Mouse (Mus musculus): Measurements from ENCODE around the gene Unc13a. TPM values are rescaled to one million over a fixed set of nuclear protein-coding genes. Genes with fewer than 3 reads are reported as not detected.

Gene Unc13a
- polyA plus RNA-seq, 1 experiment from 2014 or later: 6.5 TPM

- no peak overlapping the region for H3K9ac ChIP-seq (ENCODE audit: low read length)
- WGBS: 53% methylated on average over 12 of the region's 12 CpGs
- no peak overlapping the region for H3K4me3 ChIP-seq (ENCODE audit: low read depth, low read length)
- H3K9me3 ChIP-seq (ENCODE audit: control insufficient read depth, low read length): no peaks in the 10 kb centered on the region
- H3K27ac ChIP-seq (ENCODE audit: low read depth, low read length): no peak overlapping the region
- H3K36me3 ChIP-seq (ENCODE audit: control insufficient read depth, insufficient read depth, low read length): no peaks in the 10 kb centered on the region
- ATAC-seq (replicated peaks; ENCODE audit: low FRiP score) (no peak), DNase-seq (ENCODE audit: low spot score) (no peak)
- peaks cover 100% of the 10 kb centered on the region for H3K27me3 ChIP-seq (ENCODE audit: control insufficient read depth, insufficient read depth, low read length)
- no peak overlapping the region for H3K4me2 ChIP-seq (ENCODE audit: low read depth, low read length, severe bottlenecking)
- H3K4me1 ChIP-seq (replicated peaks; ENCODE audit: control insufficient read depth, insufficient read depth, low read length): peaks cover 10% of the 10 kb centered on the region; the same call in 1 of the 2 replicates
Observed at GRCm38 (mm10) chr8:71682832-71683231, 11.3 kb upstream of the Unc13a start.

- Histone ChIP-seq H3K4me1 (replicated peaks; ENCODE audit: control insufficient read depth, insufficient read depth, low read length) (peaks cover 8% of the 10 kb centered on the region; the same call in 1 of the 2 replicates), H3K36me3 (ENCODE audit: control insufficient read depth, insufficient read depth, low read length) (no peaks in the 10 kb centered on the region), H3K4me2 (ENCODE audit: low read depth, low read length, severe bottlenecking) (no peak overlapping the region), H3K9ac (ENCODE audit: low read length) (no peak overlapping the region), H3K9me3 (ENCODE audit: control insufficient read depth, low read length) (no peaks in the 10 kb centered on the region), H3K27me3 (ENCODE audit: control insufficient read depth, insufficient read depth, low read length) (peaks cover 96% of the 10 kb centered on the region), H3K4me3 (ENCODE audit: low read depth, low read length) (no peak overlapping the region), H3K27ac (ENCODE audit: low read depth, low read length) (no peak overlapping the region)
- WGBS: 4% methylated on average over 18 of the region's 18 CpGs
- ATAC-seq (replicated peaks; ENCODE audit: low FRiP score) (no peak), DNase-seq (ENCODE audit: low spot score) (no peak)
Observed at GRCm38 (mm10) chr8:71681369-71681915, 9.9 kb upstream of the Unc13a start.

DNA sequence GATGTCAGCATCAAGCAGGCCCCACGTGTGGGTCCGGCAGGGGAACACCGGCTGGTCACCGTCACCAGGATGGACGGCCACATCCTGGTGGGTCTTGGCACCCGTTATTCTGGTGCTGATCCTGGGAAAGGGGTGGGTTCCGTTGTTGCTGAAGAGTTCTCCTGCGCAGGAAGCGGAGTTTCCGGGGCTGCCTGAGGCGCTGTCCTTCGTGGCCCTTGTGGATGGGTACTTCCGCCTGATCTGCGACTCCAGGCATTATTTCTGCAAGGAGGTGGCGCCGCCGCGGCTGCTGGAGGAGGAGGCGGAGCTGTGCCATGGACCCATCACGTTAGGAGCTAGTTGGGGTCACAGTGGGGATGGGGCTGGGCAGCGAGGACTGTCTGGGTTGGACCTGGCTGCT lies 8.9 kb upstream of the Unc13a start:
- WGBS: 4% methylated on average over 21 of the region's 21 CpGs
- ATAC-seq (replicated peaks; ENCODE audit: low FRiP score) (no peak), DNase-seq (ENCODE audit: low spot score) (no peak)
- no peaks in the 10 kb centered on the region for H3K36me3 ChIP-seq (ENCODE audit: control insufficient read depth, insufficient read depth, low read length)
- no peak overlapping the region for H3K9ac ChIP-seq (ENCODE audit: low read length)
- H3K4me1 ChIP-seq (replicated peaks; ENCODE audit: control insufficient read depth, insufficient read depth, low read length): peaks cover 4% of the 10 kb centered on the region; the same call in 1 of the 2 replicates
- H3K4me3 ChIP-seq (ENCODE audit: low read depth, low read length): no peak overlapping the region
- H3K27me3 ChIP-seq (ENCODE audit: control insufficient read depth, insufficient read depth, low read length): peaks cover 94% of the 10 kb centered on the region
- H3K9me3 ChIP-seq (ENCODE audit: control insufficient read depth, low read length): no peaks in the 10 kb centered on the region
- H3K27ac ChIP-seq (ENCODE audit: low read depth, low read length): no peak overlapping the region
- no peak overlapping the region for H3K4me2 ChIP-seq (ENCODE audit: low read depth, low read length, severe bottlenecking)

- Histone ChIP-seq H3K4me1 (replicated peaks; ENCODE audit: control insufficient read depth, insufficient read depth, low read length) (peaks cover 4% of the 10 kb centered on the region; the same call in 1 of the 2 replicates), H3K9ac (ENCODE audit: low read length) (no peak overlapping the region), H3K27ac (ENCODE audit: low read depth, low read length) (no peak overlapping the region), H3K4me2 (ENCODE audit: low read depth, low read length, severe bottlenecking) (peak overlapping the region; percentile 31), H3K4me3 (ENCODE audit: low read depth, low read length) (0 out of 2 replicates have a peak overlapping the region, but pooled peaks have one; percentile 2), H3K27me3 (ENCODE audit: control insufficient read depth, insufficient read depth, low read length) (peaks cover 88% of the 10 kb centered on the region), H3K9me3 (ENCODE audit: control insufficient read depth, low read length) (no peaks in the 10 kb centered on the region), H3K36me3 (ENCODE audit: control insufficient read depth, insufficient read depth, low read length) (no peaks in the 10 kb centered on the region)
- under 1% methylated on average over 46 of the region's 46 CpGs for WGBS
- DNase-seq (ENCODE audit: low spot score) (no peak), ATAC-seq (replicated peaks; ENCODE audit: low FRiP score) (no peak)
Observed at GRCm38 (mm10) chr8:71679550-71680168, 8.1 kb upstream of the Unc13a start.

GRCm38 (mm10) chr8:71679116-71679515 lies 7.6 kb upstream of the Unc13a start:
- no peak for ATAC-seq (replicated peaks; ENCODE audit: low FRiP score)
- peaks cover 4% of the 10 kb centered on the region; the same call in 1 of the 2 replicates for H3K4me1 ChIP-seq (replicated peaks; ENCODE audit: control insufficient read depth, insufficient read depth, low read length)
- H3K27me3 ChIP-seq (ENCODE audit: control insufficient read depth, insufficient read depth, low read length): peaks cover 83% of the 10 kb centered on the region
- 9% methylated on average over 16 of the region's 16 CpGs for WGBS
- H3K27ac ChIP-seq (ENCODE audit: low read depth, low read length): no peak overlapping the region
- H3K4me2 ChIP-seq (ENCODE audit: low read depth, low read length, severe bottlenecking): peak overlapping the region; percentile 31; the same call in 1 of the 2 replicates
- no peak overlapping the region for H3K9ac ChIP-seq (ENCODE audit: low read length)
- H3K36me3 ChIP-seq (ENCODE audit: control insufficient read depth, insufficient read depth, low read length): no peaks in the 10 kb centered on the region
- H3K9me3 ChIP-seq (ENCODE audit: control insufficient read depth, low read length): no peaks in the 10 kb centered on the region
- no peak for DNase-seq (ENCODE audit: low spot score)
- no peak overlapping the region for H3K4me3 ChIP-seq (ENCODE audit: low read depth, low read length)

- no peak overlapping the region for H3K4me2 ChIP-seq (ENCODE audit: low read depth, low read length, severe bottlenecking)
- H3K4me1 ChIP-seq (replicated peaks; ENCODE audit: control insufficient read depth, insufficient read depth, low read length): peaks cover 4% of the 10 kb centered on the region; the same call in 1 of the 2 replicates
- H3K9me3 ChIP-seq (ENCODE audit: control insufficient read depth, low read length): no peaks in the 10 kb centered on the region
- no peak for ATAC-seq (replicated peaks; ENCODE audit: low FRiP score)
- DNase-seq (ENCODE audit: low spot score): no peak
- 51% methylated on average over 4 of the region's 4 CpGs for WGBS
- peaks cover 74% of the 10 kb centered on the region for H3K27me3 ChIP-seq (ENCODE audit: control insufficient read depth, insufficient read depth, low read length)
- no peak overlapping the region for H3K4me3 ChIP-seq (ENCODE audit: low read depth, low read length)
- no peaks in the 10 kb centered on the region for H3K36me3 ChIP-seq (ENCODE audit: control insufficient read depth, insufficient read depth, low read length)
- no peak overlapping the region for H3K9ac ChIP-seq (ENCODE audit: low read length)
- H3K27ac ChIP-seq (ENCODE audit: low read depth, low read length): no peak overlapping the region
Observed at GRCm38 (mm10) chr8:71678216-71678615, 6.7 kb upstream of the Unc13a start.

- Histone ChIP-seq H3K4me1 (replicated peaks; ENCODE audit: control insufficient read depth, insufficient read depth, low read length) (peaks cover 4% of the 10 kb centered on the region; the same call in 1 of the 2 replicates), H3K36me3 (ENCODE audit: control insufficient read depth, insufficient read depth, low read length) (no peaks in the 10 kb centered on the region), H3K27me3 (ENCODE audit: control insufficient read depth, insufficient read depth, low read length) (peaks cover 67% of the 10 kb centered on the region), H3K9me3 (ENCODE audit: control insufficient read depth, low read length) (no peaks in the 10 kb centered on the region), H3K27ac (ENCODE audit: low read depth, low read length) (no peak overlapping the region), H3K9ac (ENCODE audit: low read length) (no peak overlapping the region), H3K4me3 (ENCODE audit: low read depth, low read length) (no peak overlapping the region), H3K4me2 (ENCODE audit: low read depth, low read length, severe bottlenecking) (no peak overlapping the region)
- ATAC-seq (replicated peaks; ENCODE audit: low FRiP score): no peak
- DNase-seq (ENCODE audit: low spot score): no peak
Observed at GRCm38 (mm10) chr8:71677555-71677954, 6.0 kb upstream of the Unc13a start.

DNA sequence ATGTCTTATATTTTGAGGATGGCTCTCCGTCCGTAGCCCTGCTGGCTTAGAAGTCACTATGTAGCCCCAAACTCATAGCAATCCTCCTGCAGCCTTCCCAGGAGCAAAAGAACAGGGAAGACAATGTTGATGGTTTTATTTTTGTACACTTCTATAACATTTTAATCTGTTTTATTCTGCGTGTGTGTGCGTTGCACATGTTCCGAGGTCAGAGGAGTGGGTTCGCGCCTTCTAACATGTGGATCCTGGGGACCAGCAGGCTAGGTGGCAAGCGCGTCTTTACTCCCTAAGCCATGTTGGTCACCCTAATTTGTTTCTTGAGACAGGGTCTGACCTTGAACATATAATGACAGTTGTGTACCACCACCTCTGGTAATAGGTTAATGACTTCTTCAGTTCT lies 5.2 kb upstream of the Unc13a start:
- no peaks in the 10 kb centered on the region for H3K36me3 ChIP-seq (ENCODE audit: control insufficient read depth, insufficient read depth, low read length)
- ATAC-seq (replicated peaks; ENCODE audit: low FRiP score): no peak
- peak overlapping the region; percentile 72; the same call in 1 of the 2 replicates for H3K9ac ChIP-seq (ENCODE audit: low read length)
- peak overlapping the region; percentile 94 for H3K4me2 ChIP-seq (ENCODE audit: low read depth, low read length, severe bottlenecking)
- peak overlapping the region; percentile 59; the same call in 1 of the 2 replicates for H3K4me3 ChIP-seq (ENCODE audit: low read depth, low read length)
- H3K27ac ChIP-seq (ENCODE audit: low read depth, low read length): no peak overlapping the region
- WGBS: 59% methylated on average over 9 of the region's 9 CpGs
- peaks cover 7% of the 10 kb centered on the region; the same call in 1 of the 2 replicates for H3K4me1 ChIP-seq (replicated peaks; ENCODE audit: control insufficient read depth, insufficient read depth, low read length)
- no peak for DNase-seq (ENCODE audit: low spot score)
- H3K9me3 ChIP-seq (ENCODE audit: control insufficient read depth, low read length): no peaks in the 10 kb centered on the region
- H3K27me3 ChIP-seq (ENCODE audit: control insufficient read depth, insufficient read depth, low read length): peaks cover 60% of the 10 kb centered on the region
